Mouse (Mus musculus) fibroblast of lung, adult 2 months (primary cell): ENCODE results near the gene Tlk1.

ENCODE experiments used
- DNase-seq: peaks from one replicate; pipeline ENCODE4 v3.0.0-alpha.2; 2011; ENCODE audit warnings: low read depth

The Tlk1 gene

GRCm38 (mm10) chr2:70825371-70826051 lies at the start of gene Tlk1:
Gene Tlk1, minus strand, starts transcription at chr2:70825728.
- DNase-seq = no peak

GRCm38 (mm10) chr2:70875129-70875528 lies 49.6 kb upstream of the Tlk1 start:
- DNase-seq = no peak

GRCm38 (mm10) chr2:70873168-70873567 lies 47.6 kb upstream of the Tlk1 start:
- DNase-seq = no peak

- DNase-seq = no peak
These were observed 46.0 kb upstream of the Tlk1 start for GRCm38 (mm10) chr2:70871466-70872022.

- DNase-seq = no peak
These were observed 45.3 kb upstream of the Tlk1 start for GRCm38 (mm10) chr2:70870819-70871218.

- DNase-seq = no peak
These were observed 43.6 kb upstream of the Tlk1 start for GRCm38 (mm10) chr2:70869116-70869515.

GRCm38 (mm10) chr2:70867231-70867630 lies 41.7 kb upstream of the Tlk1 start:
- DNase-seq = no peak

GRCm38 (mm10) chr2:70862881-70863280 lies 37.4 kb upstream of the Tlk1 start:
- no peak for DNase-seq

- DNase-seq = no peak
These were observed 34.2 kb upstream of the Tlk1 start for GRCm38 (mm10) chr2:70859740-70860139.

- no peak for DNase-seq
These were observed 31.4 kb upstream of the Tlk1 start for GRCm38 (mm10) chr2:70856971-70857370.

GRCm38 (mm10) chr2:70854231-70854888 lies 28.8 kb upstream of the Tlk1 start:
- DNase-seq = no peak

- DNase-seq = no peak
These were observed 27.8 kb upstream of the Tlk1 start for GRCm38 (mm10) chr2:70853329-70853728.

- no peak for DNase-seq
These were observed 27.3 kb upstream of the Tlk1 start for GRCm38 (mm10) chr2:70852796-70853221.

GRCm38 (mm10) chr2:70852186-70852795 lies 26.8 kb upstream of the Tlk1 start:
- no peak for DNase-seq

GRCm38 (mm10) chr2:70845871-70846270 lies 20.3 kb upstream of the Tlk1 start:
- no peak for DNase-seq

GRCm38 (mm10) chr2:70844694-70845395 lies 19.3 kb upstream of the Tlk1 start:
- no peak for DNase-seq

- no peak for DNase-seq
These were observed 16.6 kb upstream of the Tlk1 start for GRCm38 (mm10) chr2:70842049-70842618.

- no peak for DNase-seq
These were observed 13.1 kb upstream of the Tlk1 start for GRCm38 (mm10) chr2:70838536-70839216.

- no peak for DNase-seq
These were observed 10.8 kb upstream of the Tlk1 start for GRCm38 (mm10) chr2:70836306-70836651.

- DNase-seq = no peak
These were observed 10.2 kb upstream of the Tlk1 start for GRCm38 (mm10) chr2:70835641-70836305.

- no peak for DNase-seq
These were observed 9.7 kb upstream of the Tlk1 start for GRCm38 (mm10) chr2:70835209-70835608.
